Mouse (Mus musculus) heart, postnatal 4 days (tissue): ENCODE measurements around the gene Nhlrc2. TPM values are rescaled to one million over a fixed set of nuclear protein-coding genes. Genes with fewer than 3 reads are reported as not detected.
A peak's percentile ranks its signal among the peaks of the same experiment; 100 is the strongest.
"Not testable (repeated sequence)": the region's sequence is repeated elsewhere in the genome, so short reads cannot be mapped to it uniquely, and the experiment has no call there.

Experiments
- DNase-seq: peaks from one replicate; pipeline ENCODE4 v3.0.0; 2021
- total RNA-seq, 2 experiments: library from RNA; stranded (reverse); gene quantifications; 2 replicates each; pipeline ENCODE4 v1.2.3; 2021

The Nhlrc2 gene
- 10 to 100 TPM; 29.1 to 31.4 TPM for total RNA-seq

GRCm38 (mm10) chr19:56548230-56549032 lies at the start of gene Nhlrc2:
Nhlrc2 (plus strand) TSS chr19:56548261.
- peak; percentile 89 for DNase-seq

- not testable (repeated sequence) for DNase-seq
These were observed 45.0 kb upstream of the Nhlrc2 start for GRCm38 (mm10) chr19:56503069-56503468.

- not testable (repeated sequence) for DNase-seq
These were observed 44.5 kb upstream of the Nhlrc2 start for GRCm38 (mm10) chr19:56503525-56503924.

- not testable (repeated sequence) for DNase-seq
These were observed 36.9 kb upstream of the Nhlrc2 start for GRCm38 (mm10) chr19:56511207-56511606.

GRCm38 (mm10) chr19:56513527-56513926 lies 34.5 kb upstream of the Nhlrc2 start:
- not testable (repeated sequence) for DNase-seq

- DNase-seq = not testable (repeated sequence)
These were observed 28.7 kb upstream of the Nhlrc2 start for GRCm38 (mm10) chr19:56519408-56519807.

GRCm38 (mm10) chr19:56530529-56530928 lies 17.5 kb upstream of the Nhlrc2 start:
- DNase-seq = not testable (repeated sequence)

GRCm38 (mm10) chr19:56531251-56531650 lies 16.8 kb upstream of the Nhlrc2 start:
- no peak for DNase-seq

- DNase-seq = peak; percentile 52
These were observed 14.6 kb upstream of the Nhlrc2 start for GRCm38 (mm10) chr19:56533291-56534071.

- DNase-seq = no peak
These were observed 13.7 kb upstream of the Nhlrc2 start for GRCm38 (mm10) chr19:56534337-56534736.

- no peak for DNase-seq
These were observed 13.0 kb upstream of the Nhlrc2 start for GRCm38 (mm10) chr19:56535064-56535463.

GRCm38 (mm10) chr19:56535765-56536164 lies 12.3 kb upstream of the Nhlrc2 start:
- DNase-seq = no peak

GRCm38 (mm10) chr19:56543320-56543719 lies 4.7 kb upstream of the Nhlrc2 start:
- DNase-seq = no peak

GRCm38 (mm10) chr19:56544681-56545388 lies 3.2 kb upstream of the Nhlrc2 start:
- no peak for DNase-seq

- no peak for DNase-seq
These were observed 2.0 kb upstream of the Nhlrc2 start for GRCm38 (mm10) chr19:56546031-56546430.

GRCm38 (mm10) chr19:56547456-56548229 lies 418 bp upstream of the Nhlrc2 start, which contains the start of gene Dclre1a:
Dclre1a (minus strand) TSS chr19:56548222.
- DNase-seq = peak; percentile 75

GRCm38 (mm10) chr19:56549033-56549680 lies 1.1 kb downstream of the Nhlrc2 start:
- DNase-seq = no peak

- DNase-seq = no peak
These were observed 5.1 kb downstream of the Nhlrc2 start for GRCm38 (mm10) chr19:56553177-56553576.

- peak; percentile 51 for DNase-seq
These were observed 7.9 kb downstream of the Nhlrc2 start for GRCm38 (mm10) chr19:56555972-56556371.

GRCm38 (mm10) chr19:56562433-56563138 lies 14.5 kb downstream of the Nhlrc2 start:
- no peak for DNase-seq

GRCm38 (mm10) chr19:56563469-56563868 lies 15.4 kb downstream of the Nhlrc2 start:
- DNase-seq = no peak
